Mouse (Mus musculus): ENCODE measurements around the gene Borcs6.

GRCm38 (mm10) chr11:69081613-69082012 lies 22.1 kb downstream of the Borcs6 start:
- TF ChIP-seq CTCF (IDR thresholded peaks at IDR 0.05; ENCODE audit: borderline replicate concordance, extremely low read depth, insufficient read depth, insufficient read length) (no peak), POLR2A (IDR thresholded peaks at IDR 0.05; ENCODE audit: borderline replicate concordance, extremely low read depth, insufficient read depth, insufficient read length, poor library complexity, severe bottlenecking) (no peak)

Data from brain, embryonic 14.5 days (tissue).